Mouse (Mus musculus): ENCODE measurements around the gene Hsdl1. TPM values are rescaled to one million over a fixed set of nuclear protein-coding genes. Genes with fewer than 3 reads are reported as not detected.

The Hsdl1 gene
- total and polyA plus RNA-seq, 2 experiments from 2014 or later = 164 TPM

DNA sequence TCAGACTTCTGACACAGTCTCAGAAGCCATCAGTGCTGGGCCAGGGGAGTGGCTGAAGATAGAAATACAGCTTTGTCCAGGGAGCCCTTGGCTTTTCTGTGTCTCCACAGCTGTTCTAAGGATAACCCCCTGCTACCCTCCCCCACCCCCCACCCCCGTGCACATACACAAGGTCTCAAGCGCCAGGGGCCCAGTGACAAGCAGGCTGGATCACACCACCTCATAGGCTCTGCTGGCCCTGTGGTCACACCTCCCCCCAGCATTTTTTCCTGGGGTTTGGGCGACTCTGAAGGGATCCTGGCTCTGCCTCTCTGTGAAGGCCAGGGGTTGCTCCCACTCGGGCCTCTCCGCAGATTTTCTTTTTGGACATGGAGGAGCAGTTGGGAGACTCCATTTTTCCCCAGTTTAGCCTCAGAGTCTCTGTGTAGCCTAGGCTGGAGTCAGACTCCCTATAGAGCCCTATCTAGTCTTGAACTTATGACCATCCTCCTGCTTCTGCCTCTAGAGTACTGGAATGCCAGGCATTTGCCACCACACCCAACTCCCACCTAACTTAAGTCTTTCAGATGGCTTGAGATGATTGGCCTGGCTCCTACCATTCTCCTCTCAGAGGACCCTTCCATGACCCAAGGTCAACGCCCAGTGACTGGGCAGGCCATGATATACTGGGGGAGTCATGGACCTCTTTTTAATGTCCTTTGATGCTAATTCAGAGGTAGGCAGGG lies 45.3 kb upstream of the Hsdl1 start:
- Histone ChIP-seq H3K9me3 (ENCODE audit: low read length) (no peaks in the 10 kb centered on the region), H3K4me2 (ENCODE audit: low read depth, low read length, poor library complexity, severe bottlenecking) (no peak overlapping the region), H3K4me1 (ENCODE audit: insufficient read depth, low read length) (no peaks in the 10 kb centered on the region), H3K27ac (ENCODE audit: low read depth, low read length) (no peak overlapping the region), H3K4me3 (ENCODE audit: low read depth, low read length) (no peak overlapping the region), H3K9ac (replicated peaks; ENCODE audit: low read length, poor library complexity, severe bottlenecking) (no peak overlapping the region), H3K36me3 (ENCODE audit: insufficient read depth, low read length) (no peaks in the 10 kb centered on the region), H3K27me3 (ENCODE audit: insufficient read depth, low read length) (no peaks in the 10 kb centered on the region)
- TF ChIP-seq CTCF (IDR thresholded peaks at IDR 0.05) = no peak
- DNase-seq (ENCODE audit: low spot score) = no peak
- 79% methylated on average over 6 of the region's 6 CpGs for WGBS
- ATAC-seq (ENCODE audit: low FRiP score) = no peak

- H3K4me1 ChIP-seq (ENCODE audit: insufficient read depth, low read length) = no peaks in the 10 kb centered on the region
- WGBS = 74% methylated on average over 5 of the region's 5 CpGs
- H3K4me2 ChIP-seq (ENCODE audit: low read depth, low read length, poor library complexity, severe bottlenecking) = no peak overlapping the region
- no peaks in the 10 kb centered on the region for H3K27me3 ChIP-seq (ENCODE audit: insufficient read depth, low read length)
- no peaks in the 10 kb centered on the region for H3K36me3 ChIP-seq (ENCODE audit: insufficient read depth, low read length)
- no peak overlapping the region for H3K4me3 ChIP-seq (ENCODE audit: low read depth, low read length)
- H3K9ac ChIP-seq (replicated peaks; ENCODE audit: low read length, poor library complexity, severe bottlenecking) = no peak overlapping the region
- no peak overlapping the region for H3K27ac ChIP-seq (ENCODE audit: low read depth, low read length)
- no peak for TF ChIP-seq CTCF (IDR thresholded peaks at IDR 0.05)
- ATAC-seq (ENCODE audit: low FRiP score) (no peak), DNase-seq (ENCODE audit: low spot score) (no peak)
- H3K9me3 ChIP-seq (ENCODE audit: low read length) = no peaks in the 10 kb centered on the region
Observed at GRCm38 (mm10) chr8:119618887-119619286, 43.9 kb upstream of the Hsdl1 start.

DNA sequence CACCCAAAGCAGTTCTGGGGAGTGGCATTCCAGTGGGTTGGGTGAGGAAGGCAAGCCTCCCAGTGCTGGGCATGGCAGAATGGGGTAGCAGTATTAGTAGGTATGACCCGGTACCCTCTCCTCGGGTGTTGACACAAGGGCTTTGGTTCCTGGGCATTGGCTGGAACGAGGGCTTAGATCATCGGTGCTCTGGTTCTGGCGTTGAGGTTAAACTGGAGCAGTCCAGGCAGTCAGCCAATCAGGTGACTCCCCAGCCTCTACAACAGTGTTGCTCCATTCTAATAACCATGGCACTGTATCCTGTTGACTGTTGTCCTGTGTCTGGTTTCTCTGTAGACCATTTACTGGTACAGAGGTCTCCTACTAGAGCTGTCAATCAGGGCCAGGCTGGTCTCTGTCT lies 42.6 kb upstream of the Hsdl1 start:
- H3K27me3 ChIP-seq (ENCODE audit: insufficient read depth, low read length) = no peaks in the 10 kb centered on the region
- TF ChIP-seq CTCF (IDR thresholded peaks at IDR 0.05) = no peak
- no peak overlapping the region for H3K4me3 ChIP-seq (ENCODE audit: low read depth, low read length)
- no peak overlapping the region for H3K4me2 ChIP-seq (ENCODE audit: low read depth, low read length, poor library complexity, severe bottlenecking)
- H3K9ac ChIP-seq (replicated peaks; ENCODE audit: low read length, poor library complexity, severe bottlenecking) = no peak overlapping the region
- H3K4me1 ChIP-seq (ENCODE audit: insufficient read depth, low read length) = no peaks in the 10 kb centered on the region
- ATAC-seq (ENCODE audit: low FRiP score) = no peak
- H3K36me3 ChIP-seq (ENCODE audit: insufficient read depth, low read length) = no peaks in the 10 kb centered on the region
- no peaks in the 10 kb centered on the region for H3K9me3 ChIP-seq (ENCODE audit: low read length)
- no peak for DNase-seq (ENCODE audit: low spot score)
- 87% methylated on average over 5 of the region's 5 CpGs for WGBS
- H3K27ac ChIP-seq (ENCODE audit: low read depth, low read length) = no peak overlapping the region

DNA sequence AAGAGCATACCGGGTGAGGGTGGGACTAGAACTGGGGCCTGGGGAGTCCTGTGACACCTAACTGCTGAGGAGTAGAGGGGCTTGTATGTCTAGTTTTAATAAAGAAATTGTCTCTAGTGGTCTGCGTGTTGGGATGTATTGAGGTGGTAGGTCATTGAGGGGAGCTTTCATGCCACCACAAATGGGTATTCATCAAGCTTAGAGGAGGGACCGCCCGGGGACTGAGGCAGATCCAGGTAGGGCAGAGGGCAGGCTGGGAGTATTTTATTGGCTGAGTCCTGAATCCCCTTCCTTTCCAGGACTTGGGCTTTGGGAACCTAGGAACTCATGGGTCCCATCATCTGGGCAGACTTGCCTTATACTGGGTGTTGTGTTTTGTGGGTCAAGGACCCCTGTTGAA lies 41.8 kb upstream of the Hsdl1 start:
- TF ChIP-seq CTCF (IDR thresholded peaks at IDR 0.05) = no peak

GRCm38 (mm10) chr8:119616358-119616757 lies 41.4 kb upstream of the Hsdl1 start:
- no peak for TF ChIP-seq CTCF (IDR thresholded peaks at IDR 0.05)
- no peaks in the 10 kb centered on the region for H3K4me1 ChIP-seq (ENCODE audit: insufficient read depth, low read length)
- H3K27ac ChIP-seq (ENCODE audit: low read depth, low read length) = no peak overlapping the region
- no peaks in the 10 kb centered on the region for H3K27me3 ChIP-seq (ENCODE audit: insufficient read depth, low read length)
- ATAC-seq (ENCODE audit: low FRiP score) (no peak), DNase-seq (ENCODE audit: low spot score) (no peak)
- H3K36me3 ChIP-seq (ENCODE audit: insufficient read depth, low read length) = no peaks in the 10 kb centered on the region
- no peak overlapping the region for H3K4me2 ChIP-seq (ENCODE audit: low read depth, low read length, poor library complexity, severe bottlenecking)
- H3K4me3 ChIP-seq (ENCODE audit: low read depth, low read length) = no peak overlapping the region
- no peaks in the 10 kb centered on the region for H3K9me3 ChIP-seq (ENCODE audit: low read length)
- H3K9ac ChIP-seq (replicated peaks; ENCODE audit: low read length, poor library complexity, severe bottlenecking) = no peak overlapping the region
- WGBS = 70% methylated on average over 7 of the region's 7 CpGs

More for the DNA sequence above, 41.8 kb upstream of the Hsdl1 start:
- Histone ChIP-seq H3K4me1 (ENCODE audit: insufficient read depth, low read length) (no peaks in the 10 kb centered on the region), H3K9me3 (ENCODE audit: low read length) (no peaks in the 10 kb centered on the region), H3K36me3 (ENCODE audit: insufficient read depth, low read length) (no peaks in the 10 kb centered on the region), H3K27me3 (ENCODE audit: insufficient read depth, low read length) (no peaks in the 10 kb centered on the region), H3K4me3 (ENCODE audit: low read depth, low read length) (no peak overlapping the region), H3K9ac (replicated peaks; ENCODE audit: low read length, poor library complexity, severe bottlenecking) (no peak overlapping the region), H3K4me2 (ENCODE audit: low read depth, low read length, poor library complexity, severe bottlenecking) (no peak overlapping the region), H3K27ac (ENCODE audit: low read depth, low read length) (no peak overlapping the region)
- WGBS = 89% methylated on average over 4 of the region's 4 CpGs
- ATAC-seq (ENCODE audit: low FRiP score) (no peak), DNase-seq (ENCODE audit: low spot score) (no peak)

GRCm38 (mm10) chr8:119615096-119615495 lies 40.1 kb upstream of the Hsdl1 start:
- DNase-seq (ENCODE audit: low spot score) (no peak), ATAC-seq (ENCODE audit: low FRiP score) (no peak)
- Histone ChIP-seq H3K4me3 (ENCODE audit: low read depth, low read length) (no peak overlapping the region), H3K27me3 (ENCODE audit: insufficient read depth, low read length) (no peaks in the 10 kb centered on the region), H3K9ac (replicated peaks; ENCODE audit: low read length, poor library complexity, severe bottlenecking) (no peak overlapping the region), H3K27ac (ENCODE audit: low read depth, low read length) (no peak overlapping the region), H3K4me1 (ENCODE audit: insufficient read depth, low read length) (no peaks in the 10 kb centered on the region), H3K9me3 (ENCODE audit: low read length) (no peaks in the 10 kb centered on the region), H3K36me3 (ENCODE audit: insufficient read depth, low read length) (no peaks in the 10 kb centered on the region), H3K4me2 (ENCODE audit: low read depth, low read length, poor library complexity, severe bottlenecking) (no peak overlapping the region)
- WGBS = 76% methylated on average over 14 of the region's 14 CpGs
- no peak for TF ChIP-seq CTCF (IDR thresholded peaks at IDR 0.05)
